Mouse (Mus musculus) midbrain, embryonic 11.5 days (tissue): ENCODE measurements around the gene Slc25a39. TPM values are rescaled to one million over a fixed set of nuclear protein-coding genes. Genes with fewer than 3 reads are reported as not detected.

Experiments
- microRNA-seq: library from miRNA; unstranded; fragments of <30 nt; microRNA quantifications from one replicate; pipeline ENCODE4, GENCODE M21; 2017
- polyA plus RNA-seq: library from polyadenylated mRNA; unstranded; fragments of >200 nt; fragmentation: Nextera tagmentation; extraction: Ambion mirVana; gene quantifications from 2 replicates; pipeline ENCODE4 v1.2.1, GENCODE M21; 2014

Gene Slc25a39
- polyA plus RNA-seq, 1 experiment from 2014 or later, result 193 TPM

Small RNA genes within 50 kb of the gene (microRNA-seq; reads per million reads assigned to microRNA genes)
- gene Mir6930, result not detected

Other genes starting within 250 kb of the Slc25a39 start
- 73.5 and 74.8 TPM in 2 replicates for gene Lsm12, start 222.7 kb downstream of the Slc25a39 start, polyA plus RNA-seq
- 27.8 and 31.5 TPM in 2 replicates for gene G6pc3, start 218.3 kb downstream of the Slc25a39 start, polyA plus RNA-seq
- 25.6 and 31.9 TPM in 2 replicates for gene Hdac5, start 177.8 kb downstream of the Slc25a39 start, polyA plus RNA-seq
- gene BC030867, start 159.1 kb downstream of the Slc25a39 start, polyA plus RNA-seq, result 17.4 and 18.4 TPM in 2 replicates
- 0.08 TPM in 1 of 2 replicates, not detected in the other for gene Asb16, start 139.2 kb downstream of the Slc25a39 start, polyA plus RNA-seq
- 54.0 and 55.7 TPM in 2 replicates for gene Tmub2, start 123.0 kb downstream of the Slc25a39 start, polyA plus RNA-seq
- 13.3 and 15.2 TPM in 2 replicates for gene Atxn7l3, start 111.3 kb downstream of the Slc25a39 start, polyA plus RNA-seq
- 84.7 and 86.1 TPM in 2 replicates for gene Ubtf, start 88.2 kb downstream of the Slc25a39 start, polyA plus RNA-seq
- 30.6 and 31.3 TPM in 2 replicates for gene Slc4a1, start 41.7 kb downstream of the Slc25a39 start, polyA plus RNA-seq
- gene Rundc3a, start 14.5 kb downstream of the Slc25a39 start, polyA plus RNA-seq, result 42.0 and 43.0 TPM in 2 replicates
- 36.8 and 39.3 TPM in 2 replicates for gene Grn, start 22.4 kb upstream of the Slc25a39 start, polyA plus RNA-seq
- 7.2 and 10.6 TPM in 2 replicates for gene Fam171a2, start 39.7 kb upstream of the Slc25a39 start, polyA plus RNA-seq
- 4.5 and 5.2 TPM in 2 replicates for gene Itga2b, start 62.2 kb upstream of the Slc25a39 start, polyA plus RNA-seq
- gene Gpatch8, start 148.4 kb upstream of the Slc25a39 start, polyA plus RNA-seq, result 42.5 and 43.8 TPM in 2 replicates
- gene Gm11627, start 171.5 kb upstream of the Slc25a39 start, polyA plus RNA-seq, result 13.9 and 14.6 TPM in 2 replicates
- gene Fzd2, start 196.4 kb upstream of the Slc25a39 start, polyA plus RNA-seq, result 27.1 and 27.3 TPM in 2 replicates